ENCODE assay signal across 20 mouse cellular contexts in genomic region chr5:96200269-96200668, GRCm38 (mm10).
"Had no signal": no experiment of that assay in that cellular context is flagged by ENCODE, and none has a peak within 500 bp of the region (broad histone marks: within the 10 kb centered on the region; RNA-seq: fewer than 3 reads in every experiment).

No protein-coding gene starts in this region.

- H3K27me3 ChIP-seq: liver, embryonic 15.5 days had no signal

- H3K27ac ChIP-seq: kidney, postnatal 0 days; layer of hippocampus, adult 2 months; left cerebral cortex, adult 2 months; liver, embryonic 15.5 days; macrophage; stomach, postnatal 0 days had no signal

- H3K4me3 ChIP-seq: layer of hippocampus, adult 2 months; left cerebral cortex, adult 2 months; liver, embryonic 15.5 days had no signal

- H3K4me2 ChIP-seq: liver, embryonic 15.5 days; lung, embryonic 14.5 days had no signal

- H3K36me3 ChIP-seq: liver, embryonic 15.5 days had no signal

- DNase-seq: kidney, adult 2 months; kidney, postnatal 25 days; layer of hippocampus, adult 9-11 months; layer of hippocampus, postnatal 36 days; lung, embryonic 14.5 days; midbrain, embryonic 14.5 days; right cerebral cortex, adult 18-20 months; right cerebral cortex, postnatal 14 days; right cerebral cortex, postnatal 4 days; thymus, adult 2 months; thymus, postnatal 25 days had no signal

- H3K9me3 ChIP-seq: liver, embryonic 15.5 days had no signal

- H3K9ac ChIP-seq: liver, embryonic 15.5 days; lung, embryonic 14.5 days had no signal

- ATAC-seq: inflammation-experienced regulatory T-cells, adult 6 months; intestine, embryonic 16.5 days; lung, postnatal 0 days had no signal
